Mouse (Mus musculus): ENCODE data around the gene Pom121. TPM values are rescaled to one million over a fixed set of nuclear protein-coding genes. Genes with fewer than 3 reads are reported as not detected.

Pom121 gene
- polyA plus RNA-seq, 1 experiment, result 26.3 TPM

DNA sequence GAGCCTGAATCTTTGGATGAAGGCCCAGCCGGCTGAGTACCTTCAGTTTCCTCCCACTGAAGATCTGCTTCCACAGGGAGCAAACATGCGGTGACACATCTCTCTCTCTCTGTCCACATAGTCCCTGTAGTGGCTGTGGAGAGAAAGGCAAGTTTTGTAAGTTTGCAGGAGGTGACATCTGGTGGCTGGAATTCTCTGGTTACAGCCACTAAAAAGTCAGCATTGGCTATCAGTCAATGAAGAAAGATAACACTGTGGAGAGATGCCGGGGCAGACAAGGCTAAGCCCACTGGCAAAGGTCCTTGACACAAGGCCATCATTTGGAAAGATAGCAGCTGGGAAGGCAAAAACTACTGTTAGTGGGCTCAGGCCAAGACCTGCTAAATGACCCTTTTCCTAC is 56.8 kb downstream of the Pom121 start:
- 37% methylated on average over 3 of the region's 3 CpGs for WGBS
- TF ChIP-seq CTCF (IDR thresholded peaks at IDR 0.05; ENCODE audit: extremely low read depth, insufficient read length, insufficient replicate concordance, low read depth, low read length), result no peak
- no peak for TF ChIP-seq POLR2A (IDR thresholded peaks at IDR 0.05; ENCODE audit: low read depth, low read length)
- no peak overlapping the region for H3K27ac ChIP-seq (ENCODE audit: insufficient read depth, low read depth, low read length)

DNA sequence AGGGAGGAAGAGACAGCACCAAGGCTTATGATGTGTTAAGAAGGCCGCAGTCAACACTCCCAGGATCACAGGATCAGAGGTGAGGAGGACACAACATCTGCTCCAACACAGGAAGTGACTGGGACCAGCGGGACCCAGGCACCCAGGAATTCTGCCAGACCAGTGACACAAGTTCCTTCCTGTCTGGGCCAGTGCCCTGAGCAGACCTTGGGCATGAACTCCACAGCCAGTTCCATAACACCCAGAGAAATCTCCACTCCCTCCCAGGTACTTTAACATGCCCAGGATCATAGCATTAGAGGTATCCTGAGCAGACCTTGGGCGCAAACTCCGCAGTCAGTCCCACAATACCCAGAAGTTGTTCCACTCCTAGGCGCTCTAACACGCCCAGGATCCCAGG is 63.2 kb downstream of the Pom121 start:
- TF ChIP-seq POLR2A (IDR thresholded peaks at IDR 0.05; ENCODE audit: low read depth, low read length), result no peak
- no peak for TF ChIP-seq CTCF (IDR thresholded peaks at IDR 0.05; ENCODE audit: extremely low read depth, insufficient read length, insufficient replicate concordance, low read depth, low read length)
- 76% methylated on average over 6 of the region's 6 CpGs for WGBS
- Histone ChIP-seq H3K4me1 (ENCODE audit: control insufficient read depth, insufficient read depth, insufficient read length, low read length) (no peaks in the 10 kb centered on the region), H3K36me3 (ENCODE audit: control insufficient read depth, insufficient read depth, low read length) (no peaks in the 10 kb centered on the region), H3K27me3 (ENCODE audit: control insufficient read depth, insufficient read depth, low read length) (no peaks in the 10 kb centered on the region), H3K4me3 (ENCODE audit: low read depth, low read length) (no peak overlapping the region), H3K27ac (ENCODE audit: insufficient read depth, low read depth, low read length) (no peak overlapping the region)

More for the DNA sequence above, 56.8 kb downstream of the Pom121 start:
- Histone ChIP-seq H3K27me3 (ENCODE audit: control insufficient read depth, insufficient read depth, low read length) (no peaks in the 10 kb centered on the region), H3K4me1 (ENCODE audit: control insufficient read depth, insufficient read depth, insufficient read length, low read length) (no peaks in the 10 kb centered on the region), H3K4me3 (ENCODE audit: low read depth, low read length) (no peak overlapping the region), H3K36me3 (ENCODE audit: control insufficient read depth, insufficient read depth, low read length) (no peaks in the 10 kb centered on the region)

DNA sequence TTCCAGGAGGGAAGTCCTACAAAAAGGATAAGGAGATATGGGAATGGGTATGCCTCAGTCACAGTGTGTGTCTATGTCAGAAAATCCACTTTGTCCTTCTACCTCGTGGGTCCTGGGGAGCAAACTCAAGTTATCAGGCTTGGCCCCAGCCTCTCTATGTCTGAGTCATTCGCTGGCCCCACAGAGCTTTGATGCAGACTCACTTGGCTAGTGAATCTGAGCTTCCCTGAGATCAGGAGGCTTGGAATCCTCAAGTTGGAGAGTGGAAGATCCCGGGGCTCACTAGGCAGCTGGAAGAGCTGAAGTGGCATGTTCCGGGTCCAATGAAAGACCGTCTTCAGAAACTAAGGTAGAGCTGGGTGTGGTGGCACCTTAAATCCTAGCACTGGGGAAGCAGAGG is 64.1 kb downstream of the Pom121 start:
- 76% methylated on average over 5 of the region's 5 CpGs for WGBS
- Histone ChIP-seq H3K4me3 (ENCODE audit: low read depth, low read length) (no peak overlapping the region), H3K27ac (ENCODE audit: insufficient read depth, low read depth, low read length) (no peak overlapping the region), H3K27me3 (ENCODE audit: control insufficient read depth, insufficient read depth, low read length) (no peaks in the 10 kb centered on the region), H3K4me1 (ENCODE audit: control insufficient read depth, insufficient read depth, insufficient read length, low read length) (no peaks in the 10 kb centered on the region), H3K36me3 (ENCODE audit: control insufficient read depth, insufficient read depth, low read length) (no peaks in the 10 kb centered on the region)
- TF ChIP-seq POLR2A (IDR thresholded peaks at IDR 0.05; ENCODE audit: low read depth, low read length) (no peak), CTCF (IDR thresholded peaks at IDR 0.05; ENCODE audit: extremely low read depth, insufficient read length, insufficient replicate concordance, low read depth, low read length) (no peak)

DNA sequence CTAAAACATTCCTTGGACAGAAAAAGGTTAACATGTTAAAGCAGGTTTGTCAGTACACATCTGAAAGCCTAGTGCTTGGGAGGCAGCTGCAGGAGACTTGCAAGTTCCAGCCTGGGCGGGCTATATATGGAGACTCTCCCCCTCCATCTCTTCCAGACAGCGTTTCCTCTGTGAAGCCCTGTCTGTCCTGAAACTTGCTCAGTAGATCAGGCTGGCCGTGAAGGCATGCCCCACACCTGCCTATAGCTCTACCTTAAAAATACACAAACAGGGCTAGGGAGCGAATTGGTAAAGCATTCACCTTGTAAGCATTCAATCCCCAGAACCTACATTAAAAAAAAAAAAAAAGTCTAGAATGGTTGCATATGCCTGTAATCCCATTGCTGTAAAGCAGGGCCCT is 64.9 kb downstream of the Pom121 start:
- 81% methylated on average over 4 of the region's 4 CpGs for WGBS
- no peaks in the 10 kb centered on the region for H3K36me3 ChIP-seq (ENCODE audit: control insufficient read depth, insufficient read depth, low read length)
- no peaks in the 10 kb centered on the region for H3K27me3 ChIP-seq (ENCODE audit: control insufficient read depth, insufficient read depth, low read length)
- no peak for TF ChIP-seq POLR2A (IDR thresholded peaks at IDR 0.05; ENCODE audit: low read depth, low read length)
- no peak for TF ChIP-seq CTCF (IDR thresholded peaks at IDR 0.05; ENCODE audit: extremely low read depth, insufficient read length, insufficient replicate concordance, low read depth, low read length)
- H3K4me1 ChIP-seq (ENCODE audit: control insufficient read depth, insufficient read depth, insufficient read length, low read length), result no peaks in the 10 kb centered on the region
- H3K27ac ChIP-seq (ENCODE audit: insufficient read depth, low read depth, low read length), result no peak overlapping the region
- H3K4me3 ChIP-seq (ENCODE audit: low read depth, low read length), result no peak overlapping the region

Other genes starting within 250 kb of the Pom121 start
- gene Tbl2, start 244.9 kb downstream of the Pom121 start, polyA plus RNA-seq (2012; rRNA removed), result 4.8 and 5.3 TPM in 2 replicates
- 12.1 and 28.4 TPM in 2 replicates for gene Bcl7b, start 226.3 kb downstream of the Pom121 start, polyA plus RNA-seq (2012; rRNA removed)
- 6.9 and 14.7 TPM in 2 replicates for gene Baz1b, start 207.3 kb downstream of the Pom121 start, polyA plus RNA-seq (2012; rRNA removed)
- 2.2 and 8.7 TPM in 2 replicates for gene Fzd9, start 143.3 kb downstream of the Pom121 start, polyA plus RNA-seq (2012; rRNA removed)
- not detected in 2 replicates for gene Fkbp6, start 44.5 kb downstream of the Pom121 start, polyA plus RNA-seq (2012; rRNA removed)
- 1.6 TPM in 1 of 2 replicates, not detected in the other for gene Trim50, start 41.3 kb downstream of the Pom121 start, polyA plus RNA-seq (2012; rRNA removed)
- gene Nsun5, start 24.6 kb downstream of the Pom121 start, polyA plus RNA-seq (2012; rRNA removed), result 10.9 and 14.2 TPM in 2 replicates
- gene Hip1, start 150.6 kb upstream of the Pom121 start, polyA plus RNA-seq (2012; rRNA removed), result 4.7 and 8.0 TPM in 2 replicates
- not detected in 2 replicates for gene Ccl26, start 169.0 kb upstream of the Pom121 start, polyA plus RNA-seq (2012; rRNA removed)
- 3.3 and 3.6 TPM in 2 replicates for gene Ccl24, start 178.5 kb upstream of the Pom121 start, polyA plus RNA-seq (2012; rRNA removed)
- gene Rhbdd2, start 238.1 kb upstream of the Pom121 start, polyA plus RNA-seq (2012; rRNA removed), result 13.3 and 13.4 TPM in 2 replicates

All from small intestine, adult 2 months (tissue).